ENCODE assay signal across 17 mouse cellular contexts in the genomic region with DNA sequence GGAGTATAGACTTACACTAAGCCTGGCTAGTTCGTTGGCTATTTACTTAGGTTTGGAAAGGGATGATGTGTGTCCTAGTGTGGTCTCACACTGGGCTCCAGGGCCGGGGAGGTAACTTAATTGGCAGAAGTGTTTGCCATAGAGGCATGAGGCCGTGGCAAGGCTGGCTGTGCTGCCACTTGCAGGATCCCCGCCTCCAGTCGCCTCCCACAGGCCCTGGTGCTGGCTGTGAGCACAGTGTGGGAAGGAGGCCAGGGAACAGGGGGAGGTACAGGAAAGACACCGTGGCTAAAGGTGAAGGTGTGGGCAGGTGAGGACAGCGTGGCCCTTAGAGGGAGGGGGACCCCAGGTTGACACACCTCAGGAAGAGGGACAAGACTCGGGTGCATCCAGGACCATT. TPM values are rescaled to one million over a fixed set of nuclear protein-coding genes. Genes with fewer than 3 reads are reported as not detected.
A peak's percentile ranks its signal among the peaks of the same experiment; 100 is the strongest.
DNase-seq lines count a peak whose midpoint lies in the region; ATAC-seq and TF ChIP-seq lines count a peak whose summit lies in the region.
"Had no signal": no experiment of that assay in that cellular context is flagged by ENCODE, and none has a peak within 500 bp of the region (broad histone marks: within the 10 kb centered on the region; RNA-seq: fewer than 3 reads in every experiment).

No protein-coding gene starts in this region.

- intact Hi-C loops in gastrocnemius, postnatal 14 days (cut with DNase I; ENCODE audit: low total_unique reads): no loop called here

- no peak for TF ChIP-seq EP300 in stomach, postnatal 0 days (optimal IDR thresholded peaks at IDR 0.05)

- H3K4me1 ChIP-seq in megakaryocyte, embryonic 14.5 days: peaks cover 66% of the 10 kb centered on the region
- peaks cover 5% of the 10 kb centered on the region; the same call in 1 of the 2 replicates for H3K4me1 ChIP-seq in stomach, postnatal 0 days (replicated peaks; ENCODE audit: control insufficient read depth, insufficient read depth)

- TF ChIP-seq CTCF in stomach, postnatal 0 days (IDR thresholded peaks at IDR 0.05; ENCODE audit: low read depth): no peak

- H3K4me3 ChIP-seq in megakaryocyte, embryonic 14.5 days (replicated peaks): peak overlapping the region; percentile 2
- H3K4me3 ChIP-seq in stomach, postnatal 0 days (ENCODE audit: low read depth, low read length): no peak overlapping the region
- H3K4me3 ChIP-seq: embryonic facial prominence, embryonic 13.5 days; liver, embryonic 12.5 days; midbrain, embryonic 10.5 days had no signal

- no peaks in the 10 kb centered on the region for H3K27me3 ChIP-seq in megakaryocyte, embryonic 14.5 days (replicated peaks)
- H3K27me3 ChIP-seq in stomach, postnatal 0 days (ENCODE audit: control insufficient read depth, insufficient read depth, low read length): no peaks in the 10 kb centered on the region
- H3K27me3 ChIP-seq: embryonic facial prominence, embryonic 13.5 days; liver, embryonic 12.5 days had no signal

- H3K9me3 ChIP-seq in megakaryocyte, embryonic 14.5 days: no peaks in the 10 kb centered on the region
- no peaks in the 10 kb centered on the region for H3K9me3 ChIP-seq in stomach, postnatal 0 days (ENCODE audit: control insufficient read depth, low read length)
- H3K9me3 ChIP-seq: embryonic facial prominence, embryonic 13.5 days; liver, embryonic 12.5 days; midbrain, embryonic 10.5 days had no signal

- no peak overlapping the region for H3K27ac ChIP-seq in stomach, postnatal 0 days (replicated peaks)
- H3K27ac ChIP-seq: embryonic facial prominence, embryonic 13.5 days; kidney, postnatal 0 days had no signal

- ATAC-seq in megakaryocyte, adult 5-6 weeks (ENCODE audit: poor library complexity, severe bottlenecking): no peak
- ATAC-seq in stomach, postnatal 0 days (ENCODE audit: low FRiP score, low TSS enrichment): no peak
- ATAC-seq: forebrain, embryonic 14.5 days; liver, embryonic 12.5 days had no signal

- peak; percentile 60 to 70 for DNase-seq in cerebellum, postnatal 25 days
- no peak for DNase-seq in cerebellum, adult 8-10 months
- DNase-seq in kidney, adult 9 months: peak; percentile 68
- DNase-seq in stomach, postnatal 0 days (ENCODE audit: low spot score): peak; percentile 53
- DNase-seq in gastrocnemius, postnatal 14 days: no peak
- no peak for DNase-seq in gastrocnemius, postnatal 4 days (ENCODE audit: low spot score in 2 of 2)
- DNase-seq: cerebellum, adult 11 months; heart, adult 18-20 months; heart, postnatal 36 days; thymus, postnatal 36 days had no signal

- H3K36me3 ChIP-seq in megakaryocyte, embryonic 14.5 days (replicated peaks; ENCODE audit: low read length): peaks cover 69% of the 10 kb centered on the region
- peaks cover 15% of the 10 kb centered on the region for H3K36me3 ChIP-seq in stomach, postnatal 0 days (ENCODE audit: control insufficient read depth, insufficient read depth, low read length)

- no peak overlapping the region for H3K4me2 ChIP-seq in stomach, postnatal 0 days (replicated peaks; ENCODE audit: low read depth)
- H3K4me2 ChIP-seq: embryonic facial prominence, embryonic 13.5 days; liver, embryonic 12.5 days had no signal

- 57% methylated on average over 8 of the region's 8 CpGs for WGBS in stomach, postnatal 0 days

- H3K9ac ChIP-seq in stomach, postnatal 0 days (ENCODE audit: low read length): no peak overlapping the region
- H3K9ac ChIP-seq: embryonic facial prominence, embryonic 13.5 days; liver, embryonic 12.5 days had no signal

RNA-seq across cellular contexts. Expression of a gene that starts 6.0 kb away (rescaled TPM):
- polyA plus RNA-seq in megakaryocyte, embryonic 14.5 days (2012; ENCODE audit: insufficient read depth, low replicate concordance): 15.3 and 16.7 TPM in 2 replicates
- total RNA-seq in megakaryocyte, adult 5-6 weeks (2015): 10.5 and 14.8 TPM in 2 replicates
- total RNA-seq in megakaryocyte, adult 5-6 weeks (2017): 7.4 and 11.0 TPM in 2 replicates
- polyA plus RNA-seq in stomach, postnatal 0 days (2015; fragmentation: Nextera tagmentation; extraction: Ambion mirVana): 72.0 and 72.4 TPM in 2 replicates
- 10 to 100 TPM; 15.1 to 18.6 TPM for total RNA-seq in gastrocnemius, postnatal 14 days (2021)
- 10 to 100 TPM; 35.8 TPM for total RNA-seq in gastrocnemius, postnatal 4 days (2021)

RNA-seq across cellular contexts. Expression of a gene that starts 6.3 kb away (rescaled TPM):
- 2.2 and 3.2 TPM in 2 replicates for polyA plus RNA-seq in megakaryocyte, embryonic 14.5 days (2012; ENCODE audit: insufficient read depth, low replicate concordance)
- total RNA-seq in megakaryocyte, adult 5-6 weeks (2015): 3.7 and 4.6 TPM in 2 replicates
- 3.2 and 3.3 TPM in 2 replicates for total RNA-seq in megakaryocyte, adult 5-6 weeks (2017)
- 1.8 and 3.2 TPM in 2 replicates for polyA plus RNA-seq in stomach, postnatal 0 days (2015; fragmentation: Nextera tagmentation; extraction: Ambion mirVana)
- under 1 TPM; 0.53 to 0.86 TPM for total RNA-seq in gastrocnemius, postnatal 14 days (2021)
- total RNA-seq in gastrocnemius, postnatal 4 days (2021): 1 to 10 TPM; 5.4 to 5.5 TPM

Comparison
In these comparisons a context has a peak if more than half of its experiments do, and no peak if none do; other contexts are left out.
1. DNase-seq: peak in cerebellum, postnatal 25 days (2 of 2), kidney, adult 9 months (single experiment) and stomach, postnatal 0 days (single experiment); none in cerebellum, adult 8-10 months (single experiment), gastrocnemius, postnatal 14 days (single experiment) and gastrocnemius, postnatal 4 days (0 of 2).